Mouse (Mus musculus) neural tube, embryonic 15.5 days (tissue): ENCODE data around the gene Bpifb2. TPM values are rescaled to one million over a fixed set of nuclear protein-coding genes. Genes with fewer than 3 reads are reported as not detected.

Experiments
- ATAC-seq: fragments of 200-750 bp; cut with Nextera tagmentation; 2 replicates; pipeline ENCODE4 v1.8.0; 2017; ENCODE audit warnings: mild to moderate bottlenecking, moderate TSS enrichment, moderate library complexity; ENCODE audit not compliant: low FRiP score
- H3K27ac ChIP-seq: fragments of 300-500 bp; sonication (generic); replicated peaks from 2 replicates; pipeline ENCODE4 v1.5.1; 2015; ENCODE audit warnings: mild to moderate bottlenecking, inconsistent platforms
- H3K27me3 ChIP-seq: fragments of 300-500 bp; sonication (generic); replicated peaks from 2 replicates; pipeline ENCODE4 v1.6.1; 2015; ENCODE audit warnings: inconsistent platforms
- H3K36me3 ChIP-seq: fragments of 300-500 bp; sonication (generic); 2 replicates; pipeline ENCODE4 v1.6.1; 2015; ENCODE audit warnings: inconsistent platforms
- H3K4me1 ChIP-seq: fragments of 300-500 bp; sonication (generic); 2 replicates; pipeline ENCODE4 v1.6.1; 2015; ENCODE audit warnings: inconsistent platforms
- H3K4me2 ChIP-seq: fragments of 300-500 bp; sonication (generic); 2 replicates; pipeline ENCODE4 v1.6.1; 2015; ENCODE audit warnings: inconsistent platforms, mild to moderate bottlenecking, moderate library complexity
- H3K4me3 ChIP-seq: fragments of 300-500 bp; sonication (generic); replicated peaks from 2 replicates; pipeline ENCODE4 v1.5.1; 2015; ENCODE audit warnings: mild to moderate bottlenecking, inconsistent platforms
- H3K9ac ChIP-seq: fragments of 300-500 bp; sonication (generic); replicated peaks from 2 replicates; pipeline ENCODE4 v1.6.1; 2015; ENCODE audit warnings: mild to moderate bottlenecking, inconsistent platforms
- H3K9me3 ChIP-seq: fragments of 300-500 bp; sonication (generic); replicated peaks from 2 replicates; pipeline ENCODE4 v1.6.1; 2016; ENCODE audit warnings: inconsistent platforms
- WGBS: fragments of 180-500 bp; shearing (Covaris S2); methylation state at CpG from one replicate; pipeline ENCODE4 v1.1.7; 2015; ENCODE audit warnings: mixed read lengths; 5-methylcytosine and 5-hydroxymethylcytosine counted together
- polyA plus RNA-seq: library from polyadenylated mRNA; unstranded; fragments of >200 nt; fragmentation: Nextera tagmentation; extraction: Ambion mirVana; gene quantifications from 2 replicates; pipeline ENCODE4 v1.2.1, GENCODE M21; 2015

Gene Bpifb2
- polyA plus RNA-seq, 1 experiment from 2014 or later, result not detected

DNA sequence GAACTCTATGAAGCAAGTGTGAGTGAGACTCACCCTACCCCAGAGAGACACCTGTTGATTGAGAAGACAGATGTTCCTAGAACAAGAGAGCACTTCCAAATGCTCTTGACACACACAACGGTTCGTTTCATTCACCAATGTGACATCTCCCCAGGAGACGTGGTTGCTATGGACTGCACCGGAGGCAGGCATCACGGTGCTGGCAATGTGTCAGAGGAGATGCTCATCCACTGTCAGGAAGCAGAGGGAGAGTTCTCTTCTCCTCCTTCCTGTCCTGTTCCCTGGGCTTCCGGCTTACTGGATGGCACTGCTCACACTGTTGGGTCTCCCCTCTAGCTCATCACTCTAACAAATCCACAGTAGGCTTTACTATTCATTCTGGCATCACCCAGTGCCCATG, 58.5 kb downstream of the Bpifb2 start:
- WGBS, result 57% methylated on average over 6 of the region's 6 CpGs
- Histone ChIP-seq H3K4me1 (0 out of 2 replicates have a peak, but pooled peaks cover 3% of the 10 kb centered on the region), H3K4me2 (no peak overlapping the region)

DNA sequence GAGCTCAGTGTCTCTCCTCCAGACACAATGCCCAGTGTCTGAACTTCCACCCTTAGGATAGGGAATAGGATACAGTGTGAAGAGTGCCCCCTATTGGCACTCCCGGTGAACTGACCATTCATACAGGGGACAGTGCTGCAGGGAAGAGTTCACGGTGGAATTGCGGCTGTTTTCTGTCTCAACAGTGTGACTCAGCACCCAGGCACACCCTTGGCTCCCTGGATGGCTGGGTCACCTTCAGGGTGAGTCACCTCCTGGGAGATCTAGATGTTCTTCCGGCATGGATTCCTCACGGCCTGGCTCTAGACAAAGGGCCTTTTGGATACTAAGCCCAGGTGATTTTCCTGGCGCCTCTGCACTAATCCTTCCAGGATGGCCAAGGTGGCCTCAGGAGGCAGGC, 60.5 kb downstream of the Bpifb2 start:
- no peaks in the 10 kb centered on the region for H3K27me3 ChIP-seq
- H3K4me2 ChIP-seq, result no peak overlapping the region
- H3K9ac ChIP-seq, result no peak overlapping the region
- no peaks in the 10 kb centered on the region for H3K9me3 ChIP-seq
- 0 out of 2 replicates have a peak, but pooled peaks cover 3% of the 10 kb centered on the region for H3K4me1 ChIP-seq
- H3K4me3 ChIP-seq, result no peak overlapping the region
- WGBS, result 90% methylated on average over 6 of the region's 6 CpGs
- ATAC-seq, result no peak
- H3K27ac ChIP-seq, result no peak overlapping the region
- no peaks in the 10 kb centered on the region for H3K36me3 ChIP-seq

More for the DNA sequence above, 58.5 kb downstream of the Bpifb2 start:
- Histone ChIP-seq H3K9me3 (no peaks in the 10 kb centered on the region), H3K4me3 (no peak overlapping the region), H3K27me3 (no peaks in the 10 kb centered on the region), H3K27ac (no peak overlapping the region), H3K9ac (no peak overlapping the region), H3K36me3 (no peaks in the 10 kb centered on the region)
- ATAC-seq, result no peak

DNA sequence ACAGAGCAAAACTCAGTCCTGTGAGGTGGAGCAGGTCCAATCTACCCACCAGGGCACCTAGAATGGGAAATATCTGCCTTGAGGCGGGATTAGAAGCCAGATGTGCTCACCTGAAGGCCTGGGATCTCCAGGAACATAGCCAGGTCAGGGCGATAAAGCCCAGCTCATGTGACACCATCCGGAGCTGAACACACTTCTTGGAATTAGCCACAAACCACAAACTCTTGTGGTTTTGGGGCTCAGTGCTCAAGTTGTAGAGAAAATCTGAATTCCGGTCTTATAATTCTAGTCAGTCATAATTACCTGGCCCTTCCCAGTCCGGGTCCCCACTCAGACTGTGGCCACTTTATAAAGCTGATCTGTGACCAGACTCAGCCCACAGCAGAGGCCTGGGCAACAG, 63.0 kb downstream of the Bpifb2 start, which contains the start of gene Bpifb4:
Gene Bpifb4, plus strand, starts transcription at position 370 of the 400 bp plus-strand sequence.
- no peaks in the 10 kb centered on the region for H3K4me1 ChIP-seq
- no peaks in the 10 kb centered on the region for H3K36me3 ChIP-seq
- no peak for ATAC-seq
- no peaks in the 10 kb centered on the region for H3K27me3 ChIP-seq
- 87% methylated on average over 5 of the region's 5 CpGs for WGBS
- H3K27ac ChIP-seq, result no peak within 1 kb of the TSS
- no peaks in the 10 kb centered on the region for H3K9me3 ChIP-seq
- no peak within 1 kb of the TSS for H3K4me2 ChIP-seq
- no peak within 1 kb of the TSS for H3K9ac ChIP-seq
- no peak within 1 kb of the TSS for H3K4me3 ChIP-seq

DNA sequence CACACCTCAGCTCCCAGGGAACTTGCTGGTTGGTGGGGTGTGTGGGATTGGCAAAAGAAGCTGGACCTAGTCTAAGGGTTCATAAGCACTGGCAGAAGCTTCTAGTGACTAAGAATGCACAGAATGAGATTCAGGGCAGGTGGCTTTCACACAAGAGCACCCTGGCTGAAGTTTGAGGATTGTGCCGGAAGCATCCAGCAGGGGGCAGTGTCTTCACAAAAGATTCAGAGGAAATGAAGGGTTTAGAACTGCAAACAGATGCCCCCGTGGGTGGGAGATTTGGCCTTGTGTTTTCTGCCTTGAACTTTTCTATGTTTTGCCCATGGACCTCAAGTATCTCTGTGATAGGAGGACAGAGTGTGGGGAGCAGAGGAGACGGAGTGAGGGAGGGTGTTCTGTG, 68.7 kb downstream of the Bpifb2 start:
- H3K27me3 ChIP-seq, result no peaks in the 10 kb centered on the region
- no peak overlapping the region for H3K27ac ChIP-seq
- no peaks in the 10 kb centered on the region for H3K36me3 ChIP-seq
- H3K9ac ChIP-seq, result no peak overlapping the region
- H3K4me3 ChIP-seq, result no peak overlapping the region
- ATAC-seq, result no peak
- WGBS, result 49% methylated on average over 3 of the region's 3 CpGs
- no peaks in the 10 kb centered on the region for H3K4me1 ChIP-seq
- no peak overlapping the region for H3K4me2 ChIP-seq
- H3K9me3 ChIP-seq, result no peaks in the 10 kb centered on the region

DNA sequence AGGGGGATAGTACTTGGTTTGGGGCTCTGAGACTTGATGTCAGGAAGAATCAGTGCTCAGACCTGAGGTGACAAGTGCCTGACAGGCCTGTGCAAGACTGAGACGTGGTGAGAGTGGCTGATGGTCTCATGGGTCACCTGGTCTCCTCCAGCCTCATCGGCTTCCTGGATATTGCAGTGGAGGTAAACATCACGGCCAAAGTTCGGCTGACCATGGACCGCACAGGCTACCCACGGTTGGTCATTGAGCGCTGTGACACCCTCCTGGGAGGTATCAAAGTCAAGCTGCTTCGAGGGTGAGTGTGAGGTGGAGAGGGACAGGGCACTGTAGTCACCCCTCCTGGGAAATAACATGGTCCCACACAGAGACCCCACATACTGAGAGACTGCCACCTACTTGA, 69.7 kb downstream of the Bpifb2 start:
- no peaks in the 10 kb centered on the region for H3K9me3 ChIP-seq
- no peak overlapping the region for H3K27ac ChIP-seq
- ATAC-seq, result no peak

More for the DNA sequence above, 69.7 kb downstream of the Bpifb2 start:
- Histone ChIP-seq H3K36me3 (no peaks in the 10 kb centered on the region), H3K4me1 (no peaks in the 10 kb centered on the region), H3K9ac (no peak overlapping the region), H3K4me2 (no peak overlapping the region), H3K27me3 (no peaks in the 10 kb centered on the region), H3K4me3 (no peak overlapping the region)
- WGBS, result 87% methylated on average over 8 of the region's 8 CpGs

Other genes starting within 250 kb of the Bpifb2 start
- gene Commd7, start 242.3 kb upstream of the Bpifb2 start, polyA plus RNA-seq, result 91.2 and 94.4 TPM in 2 replicates
- gene Dnmt3b, start 225.6 kb upstream of the Bpifb2 start, polyA plus RNA-seq, result 3.4 and 11.5 TPM in 2 replicates
- 0.09 and 0.12 TPM in 2 replicates for gene Dnmt3c, start 178.4 kb upstream of the Bpifb2 start, polyA plus RNA-seq
- gene Mapre1, start 133.8 kb upstream of the Bpifb2 start, polyA plus RNA-seq, result 338 and 342 TPM in 2 replicates
- not detected in 2 replicates for gene Efcab8, start 95.1 kb upstream of the Bpifb2 start, polyA plus RNA-seq
- gene Sun5, start 4.0 kb upstream of the Bpifb2 start, polyA plus RNA-seq, result not detected in 2 replicates
- 0.12 TPM in 1 of 2 replicates, not detected in the other for gene Bpifb6, start 25.3 kb downstream of the Bpifb2 start, polyA plus RNA-seq
- gene Bpifb3, start 43.2 kb downstream of the Bpifb2 start, polyA plus RNA-seq, result not detected in 2 replicates
- not detected in 2 replicates for gene Bpifb4, start 63.2 kb downstream of the Bpifb2 start, polyA plus RNA-seq
- gene Bpifa6, start 99.9 kb downstream of the Bpifb2 start, polyA plus RNA-seq, result not detected in 2 replicates
- not detected in 2 replicates for gene Bpifa2, start 133.2 kb downstream of the Bpifb2 start, polyA plus RNA-seq